Mouse (Mus musculus) B cell, adult 2 months (primary cell): Measurements from ENCODE around the gene Eml4.

Experiments used
- DNase-seq, 2 experiments: peaks; one replicate each; pipeline ENCODE4 v3.0.0; 2022

Eml4 gene

DNA sequence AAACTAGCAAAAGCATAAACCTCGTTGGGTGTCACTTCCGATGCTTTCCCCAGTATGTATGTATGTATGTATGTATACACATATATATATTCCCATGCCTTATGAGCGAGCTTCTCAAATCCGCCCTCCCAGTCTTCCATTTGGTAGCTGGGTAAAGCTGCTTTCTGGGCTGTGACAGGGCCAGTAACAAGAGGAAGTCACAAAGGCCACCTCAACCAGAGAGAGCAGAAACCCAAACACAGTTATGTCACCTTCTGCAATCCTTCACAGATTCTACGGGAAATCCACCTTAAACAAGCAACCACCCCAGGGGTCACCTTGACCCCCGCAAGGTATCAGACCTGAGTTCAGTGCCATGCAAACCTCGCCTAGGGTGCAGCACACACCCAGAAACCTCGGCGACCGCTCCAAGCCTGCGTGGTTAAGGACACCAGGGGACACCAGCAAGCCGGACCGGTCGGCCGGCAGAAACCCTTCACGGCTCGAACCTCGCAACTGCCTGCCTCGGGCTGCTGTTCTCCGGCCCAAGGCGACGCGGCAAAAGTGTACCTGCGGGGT lies 163.0 kb downstream of the Eml4 start:
- no peak for DNase-seq

DNA sequence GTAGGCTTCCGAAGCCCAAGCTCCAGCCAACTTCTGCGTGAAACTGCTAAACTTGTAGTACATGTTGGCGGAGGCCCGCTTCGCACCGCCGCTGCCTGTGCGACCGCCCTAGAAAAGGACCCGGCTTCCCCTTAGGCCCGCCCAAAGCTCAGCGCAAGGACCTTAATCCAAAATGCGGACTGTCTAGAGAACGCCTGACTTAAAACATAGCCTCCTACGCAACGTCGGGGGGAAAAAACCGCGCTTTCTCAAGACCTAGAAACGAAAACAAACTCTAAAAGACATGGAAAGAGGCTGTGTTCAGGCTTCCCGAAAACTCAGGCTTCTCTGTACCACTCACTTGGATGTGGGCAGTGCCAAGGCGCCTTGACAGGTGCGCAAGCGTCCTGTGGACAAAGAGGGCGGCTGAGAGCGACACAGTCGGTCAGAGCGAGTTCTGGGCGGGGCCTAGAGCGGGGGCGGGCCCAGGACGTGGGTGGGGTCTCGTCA lies 163.5 kb downstream of the Eml4 start:
- peak; percentile 91 to 93 for DNase-seq

DNA sequence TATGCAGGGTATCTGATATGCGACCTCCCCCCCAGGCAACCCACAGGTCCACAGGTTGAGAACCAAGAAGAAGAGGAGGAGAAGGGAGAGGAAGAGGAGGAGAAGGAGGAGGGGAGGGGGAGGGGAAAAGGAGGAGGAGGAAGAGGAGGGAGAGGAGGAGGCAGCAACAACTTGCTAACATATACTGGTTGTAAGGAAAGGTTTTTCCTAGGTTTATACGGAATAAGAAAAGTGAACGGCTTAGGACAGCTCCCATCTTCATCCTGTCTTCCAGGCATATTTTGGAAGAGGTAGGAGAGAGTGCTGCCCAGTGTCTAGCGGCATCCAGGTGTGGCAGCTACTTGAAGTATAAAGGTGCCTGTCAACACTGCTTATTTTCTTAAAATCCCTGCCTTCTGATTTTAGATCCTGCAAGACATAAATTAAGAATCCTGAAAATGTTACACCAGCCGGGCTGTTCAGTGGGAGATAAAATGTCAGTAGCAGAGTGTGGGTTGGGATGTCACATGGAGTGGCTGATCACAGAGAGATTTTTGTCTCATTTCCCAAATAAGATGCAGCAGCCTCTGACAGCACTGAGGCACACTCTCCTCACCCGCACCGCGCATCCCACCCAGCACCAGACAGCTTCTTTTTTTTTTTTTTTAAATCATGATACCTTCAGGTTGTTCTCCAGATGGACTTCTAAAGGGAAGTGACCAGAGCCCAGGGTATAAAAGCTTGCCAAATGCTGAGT lies 166.7 kb downstream of the Eml4 start, which contains the start of gene Cox7a2l:
Cox7a2l (minus strand) TSS at position 51 of the 736 bp plus-strand sequence.
- no peak for DNase-seq

DNA sequence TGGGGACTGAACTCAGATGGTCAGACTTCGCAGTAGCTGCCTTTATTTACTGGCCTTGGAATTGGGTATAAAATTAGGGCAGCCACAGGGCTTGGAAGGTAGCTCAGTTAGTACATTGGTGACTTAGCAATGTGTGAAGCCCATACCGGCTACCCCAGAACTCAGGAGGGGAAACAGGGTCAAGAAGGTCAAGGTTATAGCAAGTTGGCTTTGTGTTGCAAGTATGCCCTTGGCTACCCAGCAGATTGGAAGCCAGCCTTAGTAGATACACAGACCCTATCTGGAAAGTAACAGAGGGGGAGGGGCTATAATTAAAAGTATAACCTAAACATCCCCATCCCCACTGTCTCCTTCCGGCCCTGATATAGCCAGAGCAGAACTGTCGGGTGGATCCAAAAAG lies 171.2 kb downstream of the Eml4 start:
- no peak for DNase-seq

DNA sequence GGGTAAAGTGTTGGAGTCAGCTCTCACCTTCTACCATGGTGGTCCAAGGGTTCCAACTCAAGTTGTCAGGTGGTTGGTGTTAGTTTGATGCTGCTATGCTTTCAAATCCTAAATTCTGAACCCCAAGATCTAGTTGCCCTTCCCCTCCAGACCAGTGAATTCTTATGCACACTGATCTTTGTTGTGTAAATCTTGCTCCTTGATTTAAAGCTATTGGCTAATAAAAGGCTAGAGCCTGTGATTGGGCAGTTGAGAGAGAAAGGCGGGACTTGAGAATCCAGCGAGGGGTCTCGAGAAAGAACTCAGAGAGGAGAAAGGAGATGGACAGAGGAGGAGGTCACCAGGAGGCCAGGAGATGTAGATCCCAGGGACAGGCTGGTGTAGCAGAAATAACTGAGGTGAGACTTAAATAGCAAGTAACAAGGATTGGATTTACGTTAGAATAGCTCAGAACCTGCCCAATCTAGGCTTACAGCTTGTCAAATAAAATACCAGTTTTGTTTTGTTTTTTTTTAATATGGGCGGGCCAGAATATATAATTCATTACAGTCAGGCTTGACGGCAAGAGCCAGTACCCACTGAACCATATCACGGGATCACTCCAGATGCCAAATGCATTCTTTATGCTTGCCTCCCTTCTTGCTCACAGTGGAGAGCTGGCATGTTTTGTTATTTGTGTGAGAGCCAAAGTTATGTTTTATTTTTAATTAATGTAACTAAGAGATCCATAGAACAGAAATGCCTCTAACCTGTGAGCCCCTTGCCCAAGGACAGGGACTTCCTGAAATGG lies 172.1 kb downstream of the Eml4 start:
- DNase-seq: no peak

DNA sequence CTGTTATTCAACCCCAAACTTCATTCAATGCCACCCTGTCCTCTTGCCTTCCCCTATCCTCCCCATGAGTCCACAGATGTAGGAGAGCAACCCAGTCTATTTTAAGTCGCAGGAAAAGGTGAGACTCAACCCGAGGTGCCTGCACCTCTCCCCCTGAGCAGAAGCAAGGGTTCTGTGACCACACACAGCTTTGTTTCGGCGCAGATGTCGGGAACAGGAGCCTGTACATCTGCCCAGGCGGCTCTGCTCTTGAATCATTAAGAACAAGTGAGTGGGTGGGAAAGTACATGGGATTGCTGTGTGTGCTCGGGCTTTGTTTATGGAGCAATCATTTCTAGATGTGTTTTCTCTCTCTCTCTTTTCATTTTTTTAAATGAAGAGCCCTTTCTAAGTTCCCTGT lies 174.0 kb downstream of the Eml4 start:
- no peak for DNase-seq

DNA sequence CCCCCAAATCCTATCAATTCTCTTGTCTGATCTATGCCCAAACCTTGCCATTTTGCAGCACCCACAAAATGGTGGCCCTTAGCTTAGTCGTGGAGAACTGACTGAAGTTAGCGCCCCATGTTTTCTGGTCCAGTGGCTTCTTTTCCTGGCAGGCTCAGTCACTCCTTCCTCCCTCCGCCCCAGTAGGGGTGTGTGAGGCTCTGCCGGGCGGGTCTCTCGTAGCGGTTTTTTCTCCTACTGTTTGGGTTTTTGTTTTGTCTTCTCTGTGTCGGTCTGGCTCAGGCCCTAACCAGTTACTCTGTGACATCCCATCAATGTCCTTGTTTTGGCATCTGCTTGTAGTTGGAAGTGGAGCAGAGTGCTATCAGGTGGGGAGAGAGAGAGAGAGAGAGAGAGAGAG lies 174.9 kb downstream of the Eml4 start:
- DNase-seq: peak in 1 of 2 experiments; percentile 14

DNA sequence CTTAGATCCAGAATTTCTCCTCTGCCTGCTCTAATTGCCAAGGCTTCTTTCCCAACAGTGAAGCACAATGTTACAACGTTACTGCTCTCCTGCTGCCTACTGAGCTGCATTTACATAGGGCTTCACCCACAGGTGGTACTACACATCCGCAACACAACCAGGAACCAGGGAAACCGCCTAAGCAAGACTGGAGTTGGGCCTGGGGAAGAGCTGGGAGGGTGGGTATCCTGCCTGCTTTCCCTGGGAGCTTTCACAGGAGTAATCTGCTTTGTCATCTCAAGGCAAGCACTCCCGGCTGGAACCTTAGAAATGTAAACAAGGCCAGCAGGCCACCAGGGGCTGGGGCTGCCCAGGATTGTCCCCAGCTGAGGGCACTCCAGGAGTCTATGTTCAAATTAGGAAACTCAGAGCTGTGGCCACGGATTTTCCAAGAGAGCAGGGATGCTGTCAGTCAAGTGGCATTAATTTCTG lies 175.4 kb downstream of the Eml4 start:
- DNase-seq: no peak

DNA sequence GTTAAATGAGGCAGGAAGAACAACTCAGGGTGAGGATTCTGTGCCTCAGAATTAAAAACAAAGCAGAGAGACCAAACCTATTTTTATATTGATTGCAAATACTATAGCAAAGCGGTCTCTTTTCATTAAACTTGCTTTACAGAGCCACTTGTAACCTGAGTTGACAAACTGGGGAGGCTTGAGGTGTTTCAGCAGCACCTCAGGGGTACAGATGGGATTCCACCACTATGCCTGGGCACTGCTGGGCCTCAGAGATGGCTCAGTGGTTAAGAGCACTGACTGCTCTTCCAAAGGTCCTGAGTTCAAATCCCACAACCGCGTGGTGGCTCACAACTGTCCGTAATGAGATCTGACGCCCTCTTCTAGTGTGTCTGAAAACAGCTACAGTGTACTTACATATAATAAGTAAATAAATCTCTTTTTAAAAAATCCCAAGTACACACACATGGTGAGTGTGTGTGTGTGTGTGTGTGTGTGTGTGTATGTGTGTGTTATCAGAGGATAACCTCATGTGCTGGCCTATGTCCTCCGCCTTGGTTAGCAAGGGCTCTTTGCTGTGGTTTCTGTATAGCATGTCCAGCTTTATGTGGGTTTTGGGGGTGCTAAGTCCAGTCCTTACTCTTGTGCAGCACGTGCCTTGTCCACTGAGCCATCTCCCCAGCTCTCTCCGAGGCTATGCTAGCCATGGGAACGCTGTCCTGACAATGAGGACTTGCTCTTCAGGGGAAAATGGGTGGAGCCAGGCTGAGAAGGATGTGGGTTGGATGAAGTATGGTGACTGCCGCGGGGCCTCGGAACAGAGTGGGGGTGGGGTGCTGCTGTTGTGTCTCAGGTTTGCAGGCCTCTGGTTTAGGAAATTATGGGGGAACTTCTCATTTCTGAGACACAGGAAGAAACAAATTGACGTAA lies 176.1 kb downstream of the Eml4 start:
- peak; percentile 28 for DNase-seq

DNA sequence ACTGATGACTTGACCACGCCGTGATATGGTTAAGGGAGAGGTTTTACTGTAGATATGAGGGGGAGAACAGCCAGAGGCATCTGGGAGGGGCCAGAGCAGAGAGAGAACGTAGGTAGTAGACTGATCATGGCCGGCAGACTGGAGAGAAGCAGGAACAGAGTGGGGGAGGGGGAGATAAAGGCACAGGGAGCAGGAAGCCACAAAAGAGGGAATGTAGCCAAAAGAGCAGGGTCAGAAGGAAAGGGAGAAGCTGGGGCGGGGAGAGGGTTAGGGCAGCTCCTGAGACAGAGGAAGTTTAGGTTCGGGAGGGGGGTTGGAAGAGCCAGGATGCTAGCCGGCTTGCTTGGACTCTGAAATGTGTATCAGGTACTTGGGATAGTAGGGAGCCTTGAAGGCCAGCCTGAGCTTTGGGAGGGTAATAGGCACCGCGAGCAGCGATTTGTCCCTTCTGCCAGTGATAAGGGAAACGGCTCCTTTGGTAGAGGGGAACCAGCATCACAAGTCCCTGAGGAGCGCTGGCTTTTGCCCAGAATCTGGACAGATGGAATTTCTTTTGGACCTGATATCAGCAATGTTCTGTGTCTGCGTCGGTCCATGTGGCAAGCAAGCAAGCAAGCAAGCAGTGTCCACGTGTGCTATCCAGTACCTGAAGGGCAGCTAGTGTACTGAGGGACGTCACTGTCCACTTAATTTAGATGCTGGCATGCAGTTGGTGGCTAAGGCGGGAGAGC lies 177.1 kb downstream of the Eml4 start:
- no peak for DNase-seq
